Mouse (Mus musculus) layer of hippocampus, postnatal 36 days (tissue): ENCODE measurements at regions not wholly inside any gene's neighbourhood (a gene's known extent, or its start where the extent isn't known, plus 50 kb on each side); places are given as distances from the start of the nearest gene placed in this dataset.

ENCODE experiments used
- DNase-seq, 2 experiments: peaks; one replicate each; pipeline ENCODE4 v3.0.0; 2022

GRCm38 (mm10) chr4:134990651-134991050 lies 60.0 kb downstream of the Syf2 start:
- no peak for DNase-seq

GRCm38 (mm10) chr4:134993526-134994122 lies 62.9 kb downstream of the Syf2 start:
- no peak for DNase-seq

GRCm38 (mm10) chr4:134994205-134994604 lies 63.5 kb downstream of the Syf2 start:
- no peak for DNase-seq

GRCm38 (mm10) chr4:134994648-134995047 lies 64.0 kb downstream of the Syf2 start:
- no peak for DNase-seq

- peak; percentile 9 to 34 for DNase-seq
These were observed 64.4 kb downstream of the Syf2 start for GRCm38 (mm10) chr4:134995052-134995451.

- no peak for DNase-seq
These were observed 65.4 kb downstream of the Syf2 start for GRCm38 (mm10) chr4:134996121-134996520.

- DNase-seq: no peak
These were observed 67.0 kb downstream of the Syf2 start for GRCm38 (mm10) chr4:134997461-134998434.

GRCm38 (mm10) chr4:134998928-134999658 lies 68.4 kb downstream of the Syf2 start:
- DNase-seq: peak; percentile 24 to 50

- no peak for DNase-seq
These were observed 71.6 kb downstream of the Syf2 start for GRCm38 (mm10) chr4:135002091-135002925.

GRCm38 (mm10) chr4:135011365-135011764 lies 80.7 kb downstream of the Syf2 start:
- DNase-seq: no peak

GRCm38 (mm10) chr4:135012945-135013344 lies 82.2 kb downstream of the Syf2 start:
- DNase-seq: no peak

- no peak for DNase-seq
These were observed 83.2 kb downstream of the Syf2 start for GRCm38 (mm10) chr4:135013932-135014331.

GRCm38 (mm10) chr4:135018018-135018417 lies 87.3 kb downstream of the Syf2 start:
- DNase-seq: peak in 1 of 2 experiments; percentile 31

- DNase-seq: no peak
These were observed 88.4 kb downstream of the Syf2 start for GRCm38 (mm10) chr4:135019120-135019519.

- DNase-seq: no peak
These were observed 89.7 kb downstream of the Syf2 start for GRCm38 (mm10) chr4:135020262-135020991.

GRCm38 (mm10) chr4:135023200-135023599 lies 92.5 kb downstream of the Syf2 start:
- no peak for DNase-seq

- no peak for DNase-seq
These were observed 94.7 kb upstream of the Runx3 start for GRCm38 (mm10) chr4:135025802-135026201.

GRCm38 (mm10) chr4:135027136-135027535 lies 93.3 kb upstream of the Runx3 start:
- no peak for DNase-seq

- DNase-seq: no peak
These were observed 90.7 kb upstream of the Runx3 start for GRCm38 (mm10) chr4:135029723-135030122.

- no peak for DNase-seq
These were observed 88.0 kb upstream of the Runx3 start for GRCm38 (mm10) chr4:135032461-135032860.

- DNase-seq: no peak
These were observed 87.2 kb upstream of the Runx3 start for GRCm38 (mm10) chr4:135033302-135033701.
